ENCODE assay signal across 22 mouse cellular contexts in genomic region chr13:20213861-20214260, GRCm38 (mm10).
DNase-seq lines count a peak whose midpoint lies in the region; ATAC-seq and TF ChIP-seq lines count a peak whose summit lies in the region.
"Had no signal": no experiment of that assay in that cellular context is flagged by ENCODE, and none has a peak within 500 bp of the region (broad histone marks: within the 10 kb centered on the region; RNA-seq: fewer than 3 reads in every experiment).

No protein-coding gene starts in this region.

- peak; percentile 4 for DNase-seq in midbrain, embryonic 11.5 days (ENCODE audit: low spot score, missing footprints)
- DNase-seq in left cerebral cortex, postnatal 25 days (ENCODE audit: low spot score in 2 of 2) = no peak
- DNase-seq in cerebellum, postnatal 10 days = no peak
- no peak for DNase-seq in embryo, embryonic 10 days (ENCODE audit: low spot score)
- DNase-seq: adrenal gland, adult 2 months; adrenal gland, adult 8-10 months; adrenal gland, postnatal 10 days; adrenal gland, postnatal 14 days; adrenal gland, postnatal 25 days; adrenal gland, postnatal 36 days; B cell, adult 2 months; cerebellum, adult 11 months; cerebellum, adult 11-12 months had no signal

- H3K4me2 ChIP-seq in midbrain, embryonic 11.5 days = no peak overlapping the region
- H3K4me2 ChIP-seq in midbrain, embryonic 16.5 days (ENCODE audit: low read length) = no peak overlapping the region
- no peak overlapping the region for H3K4me2 ChIP-seq in intestine, embryonic 15.5 days (replicated peaks)
- no peak overlapping the region for H3K4me2 ChIP-seq in intestine, embryonic 16.5 days (ENCODE audit: low read depth, low read length)
- H3K4me2 ChIP-seq in intestine, postnatal 0 days (replicated peaks; ENCODE audit: low read depth) = no peak overlapping the region

- no peaks in the 10 kb centered on the region for H3K9me3 ChIP-seq in midbrain, embryonic 11.5 days (ENCODE audit: control insufficient read depth, low read length)
- H3K9me3 ChIP-seq in midbrain, embryonic 16.5 days (replicated peaks; ENCODE audit: control insufficient read depth, low read length, poor library complexity, severe bottlenecking) = no peaks in the 10 kb centered on the region
- no peaks in the 10 kb centered on the region for H3K9me3 ChIP-seq in intestine, embryonic 15.5 days
- H3K9me3 ChIP-seq in intestine, embryonic 16.5 days (ENCODE audit: control insufficient read depth, low read length) = peaks cover 4% of the 10 kb centered on the region; the same call in 1 of the 2 replicates
- no peaks in the 10 kb centered on the region for H3K9me3 ChIP-seq in intestine, postnatal 0 days (ENCODE audit: control insufficient read depth)
- H3K9me3 ChIP-seq: G1E had no signal

- H3K4me1 ChIP-seq in midbrain, embryonic 11.5 days (ENCODE audit: control insufficient read depth, insufficient read depth, low read length) = no peaks in the 10 kb centered on the region
- no peaks in the 10 kb centered on the region for H3K4me1 ChIP-seq in midbrain, embryonic 16.5 days (ENCODE audit: control insufficient read depth, insufficient read depth, low read length)
- H3K4me1 ChIP-seq in intestine, embryonic 15.5 days (replicated peaks) = peaks cover 5% of the 10 kb centered on the region
- peaks cover 5% of the 10 kb centered on the region for H3K4me1 ChIP-seq in intestine, embryonic 16.5 days (ENCODE audit: control insufficient read depth, insufficient read depth, low read length)
- no peaks in the 10 kb centered on the region for H3K4me1 ChIP-seq in intestine, postnatal 0 days (replicated peaks; ENCODE audit: control insufficient read depth, insufficient read depth, low read length)

- 92% methylated on average over 5 of the region's 5 CpGs for WGBS in midbrain, embryonic 11.5 days
- WGBS in midbrain, embryonic 16.5 days = 91% methylated on average over 5 of the region's 5 CpGs
- 76% methylated on average over 5 of the region's 5 CpGs for WGBS in intestine, embryonic 15.5 days
- WGBS in intestine, embryonic 16.5 days = 68% methylated on average over 5 of the region's 5 CpGs
- 44% methylated on average over 5 of the region's 5 CpGs for WGBS in intestine, postnatal 0 days

- intact Hi-C loops in left cerebral cortex, postnatal 25 days (cut with DNase I) = no loop called here

- H3K4me3 ChIP-seq in midbrain, embryonic 11.5 days (ENCODE audit: low read depth, low read length) = no peak overlapping the region
- no peak overlapping the region for H3K4me3 ChIP-seq in midbrain, embryonic 16.5 days (ENCODE audit: low read depth, low read length)
- no peak overlapping the region for H3K4me3 ChIP-seq in intestine, embryonic 15.5 days (replicated peaks)
- no peak overlapping the region for H3K4me3 ChIP-seq in intestine, embryonic 16.5 days (ENCODE audit: low read length)
- H3K4me3 ChIP-seq in intestine, postnatal 0 days (ENCODE audit: low read depth, low read length) = no peak overlapping the region

- H3K36me3 ChIP-seq in midbrain, embryonic 11.5 days (ENCODE audit: control insufficient read depth, insufficient read depth, low read length) = no peaks in the 10 kb centered on the region
- no peaks in the 10 kb centered on the region for H3K36me3 ChIP-seq in midbrain, embryonic 16.5 days (ENCODE audit: control insufficient read depth, insufficient read depth, low read length)
- H3K36me3 ChIP-seq in intestine, embryonic 15.5 days = no peaks in the 10 kb centered on the region
- H3K36me3 ChIP-seq in intestine, embryonic 16.5 days (ENCODE audit: control insufficient read depth, insufficient read depth, low read length) = no peaks in the 10 kb centered on the region
- no peaks in the 10 kb centered on the region; the same call in 1 of the 2 replicates for H3K36me3 ChIP-seq in intestine, postnatal 0 days (ENCODE audit: control insufficient read depth, insufficient read depth)
- H3K36me3 ChIP-seq: G1E had no signal

- no peak for ATAC-seq in midbrain, embryonic 11.5 days (ENCODE audit: low FRiP score)
- ATAC-seq in midbrain, embryonic 16.5 days = no peak
- ATAC-seq in intestine, embryonic 15.5 days = 0 out of 2 replicates have a peak, but pooled peaks have one; percentile 31
- peak; percentile 69 for ATAC-seq in intestine, embryonic 16.5 days
- ATAC-seq in intestine, postnatal 0 days = peak; percentile 68; the same call in 1 of the 2 replicates
- ATAC-seq: activated CD4-positive, CD25-positive, alpha-beta regulatory T cell, adult 4 months; CD4-positive, CD25-positive, alpha-beta regulatory T cell, adult 4 months; Patski had no signal

- no peak for TF ChIP-seq CTCF in intestine, postnatal 0 days (IDR thresholded peaks at IDR 0.05; ENCODE audit: low read depth)

- H3K27ac ChIP-seq in midbrain, embryonic 11.5 days (ENCODE audit: low read depth, low read length) = no peak overlapping the region
- no peak overlapping the region for H3K27ac ChIP-seq in midbrain, embryonic 16.5 days (ENCODE audit: low read length)
- no peak overlapping the region for H3K27ac ChIP-seq in intestine, embryonic 15.5 days
- H3K27ac ChIP-seq in intestine, embryonic 16.5 days (ENCODE audit: low read length) = 0 out of 2 replicates have a peak overlapping the region, but pooled peaks have one; percentile 5
- H3K27ac ChIP-seq in intestine, postnatal 0 days (ENCODE audit: low read depth, low read length) = no peak overlapping the region

- no peaks in the 10 kb centered on the region for H3K27me3 ChIP-seq in midbrain, embryonic 11.5 days (ENCODE audit: control insufficient read depth, insufficient read depth, low read length)
- no peaks in the 10 kb centered on the region for H3K27me3 ChIP-seq in midbrain, embryonic 16.5 days (ENCODE audit: control insufficient read depth, insufficient read depth, low read depth, low read length)
- no peaks in the 10 kb centered on the region for H3K27me3 ChIP-seq in intestine, embryonic 15.5 days (replicated peaks)
- H3K27me3 ChIP-seq in intestine, embryonic 16.5 days (replicated peaks; ENCODE audit: control insufficient read depth, insufficient read depth, low read length) = no peaks in the 10 kb centered on the region
- no peaks in the 10 kb centered on the region for H3K27me3 ChIP-seq in intestine, postnatal 0 days (replicated peaks; ENCODE audit: control insufficient read depth, insufficient read depth, low read length)
- H3K27me3 ChIP-seq: CH12.LX, Patski had no signal

- no peak overlapping the region for H3K9ac ChIP-seq in midbrain, embryonic 11.5 days (ENCODE audit: low read length)
- no peak overlapping the region for H3K9ac ChIP-seq in midbrain, embryonic 16.5 days (ENCODE audit: low read depth, low read length)
- H3K9ac ChIP-seq in intestine, embryonic 15.5 days = no peak overlapping the region
- H3K9ac ChIP-seq in intestine, embryonic 16.5 days (ENCODE audit: low read depth, low read length) = no peak overlapping the region
- H3K9ac ChIP-seq in intestine, postnatal 0 days (ENCODE audit: low read depth, low read length) = no peak overlapping the region

Comparison
In these comparisons a context has a peak if more than half of its experiments do, and no peak if none do; other contexts are left out.
1. ATAC-seq: peak in intestine, embryonic 15.5 days (single experiment), intestine, embryonic 16.5 days (single experiment) and intestine, postnatal 0 days (single experiment); none in midbrain, embryonic 11.5 days (single experiment) and midbrain, embryonic 16.5 days (single experiment).